Mouse (Mus musculus) spleen, postnatal 36 days (tissue): ENCODE data around the gene Slc15a1.

ENCODE experiments used
- DNase-seq, 2 experiments: peaks; one replicate each; pipeline ENCODE4 v3.0.0; 2022; ENCODE audit warnings: low spot score in 2 of 2, mixed read lengths in 1 of 2

The Slc15a1 gene

GRCm38 (mm10) chr14:121493712-121494111 is 11.3 kb downstream of the Slc15a1 start:
- DNase-seq = no peak

- no peak for DNase-seq
These were observed 12.7 kb downstream of the Slc15a1 start for GRCm38 (mm10) chr14:121492328-121492727.

- no peak for DNase-seq
These were observed 19.3 kb downstream of the Slc15a1 start for GRCm38 (mm10) chr14:121485722-121486121.

GRCm38 (mm10) chr14:121484436-121484835 is 20.6 kb downstream of the Slc15a1 start:
- DNase-seq = no peak

- DNase-seq = no peak
These were observed 22.9 kb downstream of the Slc15a1 start for GRCm38 (mm10) chr14:121482181-121482580.

GRCm38 (mm10) chr14:121481591-121481990 is 23.5 kb downstream of the Slc15a1 start:
- DNase-seq = no peak

GRCm38 (mm10) chr14:121479096-121479495 is 26.0 kb downstream of the Slc15a1 start:
- no peak for DNase-seq

GRCm38 (mm10) chr14:121477925-121478693 is 26.9 kb downstream of the Slc15a1 start:
- DNase-seq = peak in 1 of 2 experiments; percentile 3

GRCm38 (mm10) chr14:121473869-121474268 is 31.2 kb downstream of the Slc15a1 start:
- no peak for DNase-seq

- no peak for DNase-seq
These were observed 33.4 kb downstream of the Slc15a1 start for GRCm38 (mm10) chr14:121471545-121472121.

GRCm38 (mm10) chr14:121469601-121470000 is 35.5 kb downstream of the Slc15a1 start:
- DNase-seq = no peak

GRCm38 (mm10) chr14:121467646-121468045 is 37.4 kb downstream of the Slc15a1 start:
- DNase-seq = no peak

- DNase-seq = no peak
These were observed 38.6 kb downstream of the Slc15a1 start for GRCm38 (mm10) chr14:121466501-121466900.

- DNase-seq = no peak
These were observed 40.7 kb downstream of the Slc15a1 start for GRCm38 (mm10) chr14:121464318-121464717.

- DNase-seq = no peak
These were observed 42.3 kb downstream of the Slc15a1 start for GRCm38 (mm10) chr14:121462756-121463155.

GRCm38 (mm10) chr14:121460966-121461365 is 44.1 kb downstream of the Slc15a1 start:
- DNase-seq = no peak

- DNase-seq = no peak
These were observed 46.5 kb downstream of the Slc15a1 start for GRCm38 (mm10) chr14:121458521-121458920.

GRCm38 (mm10) chr14:121457536-121457935 is 47.5 kb downstream of the Slc15a1 start:
- DNase-seq = no peak

GRCm38 (mm10) chr14:121456416-121457285 is 48.4 kb downstream of the Slc15a1 start:
- DNase-seq = no peak

GRCm38 (mm10) chr14:121455976-121456375 is 49.1 kb downstream of the Slc15a1 start:
- no peak for DNase-seq

- DNase-seq = peak; percentile 35 to 52
These were observed 49.5 kb downstream of the Slc15a1 start for GRCm38 (mm10) chr14:121455527-121455926.

GRCm38 (mm10) chr14:121453130-121453529 is 51.9 kb downstream of the Slc15a1 start:
- no peak for DNase-seq
